Mouse (Mus musculus): ENCODE measurements around the gene Lhfpl2.

The Lhfpl2 gene

DNA sequence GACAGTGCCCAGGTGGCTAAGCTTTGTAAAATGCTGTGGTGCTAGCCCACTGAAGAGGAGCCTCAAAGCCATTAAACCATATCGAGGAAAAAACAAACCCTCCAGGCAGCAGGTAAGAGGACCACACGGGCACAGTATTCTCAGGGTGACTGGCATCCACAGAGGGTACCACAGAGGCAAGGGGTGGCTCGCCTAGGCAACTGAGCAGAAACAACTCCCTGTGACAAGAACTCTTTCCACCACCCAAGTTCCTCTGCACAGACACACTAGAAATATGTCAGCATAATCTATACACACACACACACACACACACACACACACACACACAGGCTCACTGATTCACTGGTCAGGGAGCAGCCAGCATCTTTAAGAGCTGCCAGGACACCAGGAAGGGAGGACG is 181.9 kb downstream of the Lhfpl2 start:
- DNase-seq = no peak

DNA sequence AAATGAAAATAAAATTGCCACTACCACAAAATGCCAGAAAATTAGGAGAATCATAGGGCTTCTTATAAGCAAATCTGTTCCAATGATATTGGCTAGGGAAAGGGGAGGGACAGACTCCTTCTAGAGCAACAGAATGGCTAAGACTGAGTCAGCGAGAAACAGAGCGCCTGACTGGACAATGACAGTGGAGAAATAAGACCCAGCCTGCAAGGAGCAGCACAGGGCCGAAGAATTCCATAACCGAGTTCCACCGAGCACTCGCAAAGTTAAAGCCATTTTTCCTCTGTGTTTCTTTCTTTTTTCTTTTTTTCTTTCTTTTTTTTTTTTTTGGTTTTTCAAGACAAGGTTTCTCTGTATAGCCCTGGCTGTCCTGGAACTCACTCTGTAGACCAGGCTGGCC is 182.5 kb downstream of the Lhfpl2 start:
- DNase-seq = no peak

DNA sequence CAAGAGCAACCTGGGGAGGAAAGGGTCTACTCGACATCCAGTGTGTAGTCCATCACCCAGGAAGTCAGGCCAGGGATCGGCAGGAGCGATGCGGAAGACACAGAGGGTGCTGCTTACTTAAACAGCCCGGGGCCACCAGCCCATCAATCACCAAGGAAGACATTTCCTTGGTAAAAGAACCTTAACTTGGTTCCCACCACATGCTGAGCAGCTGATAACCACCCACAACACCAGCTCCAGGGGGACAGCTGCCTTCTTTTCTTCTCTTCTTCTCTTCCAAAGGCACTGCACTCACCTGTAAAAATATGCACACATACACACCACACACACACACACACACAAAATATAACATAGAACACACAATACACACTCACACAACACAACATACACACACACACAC is 183.3 kb downstream of the Lhfpl2 start:
- DNase-seq = no peak

DNA sequence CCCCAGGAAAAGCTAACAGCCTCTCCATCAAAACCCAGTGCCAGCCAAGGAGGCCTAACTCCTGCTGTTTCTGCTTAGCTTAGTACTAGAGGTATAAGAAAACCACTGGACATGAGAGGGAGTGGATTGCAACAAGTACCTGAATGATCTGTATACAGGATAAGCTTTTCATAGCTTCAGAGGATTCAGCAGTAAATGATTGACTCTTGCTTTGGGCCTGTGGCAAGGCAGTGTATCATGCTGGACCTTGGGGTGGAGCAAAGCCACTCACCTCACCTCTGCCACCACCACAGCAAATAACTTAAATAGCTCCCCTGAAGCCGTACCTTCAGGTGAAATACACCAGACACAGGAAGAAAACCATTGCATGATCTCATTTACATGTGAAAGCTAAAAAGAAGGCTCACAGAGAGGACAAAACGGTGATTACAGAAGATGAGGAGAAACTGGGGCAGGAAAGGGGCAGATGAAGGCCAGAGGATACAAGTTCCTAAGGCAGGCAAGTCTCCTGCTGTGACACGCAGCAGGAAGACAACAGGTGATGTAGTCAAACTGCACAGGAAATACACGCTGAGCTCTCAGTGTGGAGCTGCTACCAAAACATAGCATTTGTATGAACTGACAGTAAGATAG is 184.4 kb downstream of the Lhfpl2 start:
- DNase-seq = no peak

DNA sequence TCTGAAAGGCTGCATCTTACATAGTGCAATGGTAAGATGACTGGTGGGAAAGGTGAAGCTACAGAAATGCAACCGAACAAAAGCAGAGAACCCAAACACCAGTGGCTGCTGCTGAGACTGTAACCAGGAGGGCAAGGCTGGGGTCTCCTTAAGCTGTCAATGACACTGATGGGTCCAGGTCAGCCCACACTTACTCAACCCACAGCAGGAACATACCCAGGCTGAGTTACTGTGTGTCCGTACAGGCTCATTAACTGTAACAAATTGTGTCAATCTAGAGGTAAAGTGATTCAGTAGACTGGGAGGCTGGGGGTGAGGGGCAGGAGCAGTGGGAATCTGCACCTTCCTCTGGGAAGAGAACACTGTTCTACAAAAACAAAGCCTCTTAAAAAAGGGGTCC is 185.3 kb downstream of the Lhfpl2 start:
- DNase-seq = no peak

Data from lung, postnatal 10 days (tissue).